Mouse (Mus musculus) MEL (cell line): ENCODE data around the gene Gne. TPM values are rescaled to one million over a fixed set of nuclear protein-coding genes. Genes with fewer than 3 reads are reported as not detected.

Experiments
- DNase-seq: peaks from one replicate; pipeline ENCODE4 v3.0.0; 2011; ENCODE audit warnings: low read depth, low spot score
- H3K27ac ChIP-seq: 2 replicates; pipeline ENCODE4 v1.5.1; 2012; ENCODE audit warnings: low read depth, mild to moderate bottlenecking, control low read depth, low read length, moderate library complexity; ENCODE audit not compliant: control insufficient read depth
- H3K27me3 ChIP-seq, 2 experiments: fragments of 150-350 bp in 1 of 2; sonication (generic) in 1 of 2; 2 replicates each; pipeline ENCODE4 v1.6.1; 2012; ENCODE audit warnings: low read length in 2 of 2, mild to moderate bottlenecking in 2 of 2, improper control_type of control experiment in 1 of 2, moderate library complexity in 1 of 2; ENCODE audit not compliant: insufficient read depth in 2 of 2, control insufficient read depth in 1 of 2
- H3K36me3 ChIP-seq, 2 experiments: 2 replicates each; pipeline ENCODE4 v1.6.1; 2012 to 2014; ENCODE audit warnings: low read length in 2 of 2, improper control_type of control experiment in 1 of 2, inconsistent platforms in 1 of 2, mild to moderate bottlenecking in 1 of 2; ENCODE audit not compliant: insufficient read depth in 2 of 2, control insufficient read depth in 1 of 2
- H3K4me1 ChIP-seq, 2 experiments: fragments of 150-350 bp in 1 of 2; sonication (generic) in 1 of 2; 2 replicates each; pipeline ENCODE4 v1.6.1; 2012; ENCODE audit warnings: low read length in 2 of 2, improper control_type of control experiment in 1 of 2, mild to moderate bottlenecking in 1 of 2; ENCODE audit not compliant: insufficient read depth in 2 of 2, control insufficient read depth in 1 of 2
- H3K4me3 ChIP-seq, 2 experiments: fragments of 150-350 bp in 1 of 2; sonication (generic) in 1 of 2; 2 replicates each; pipeline ENCODE4 v1.5.1; 2012; ENCODE audit warnings: low read depth in 2 of 2, low read length in 2 of 2, mild to moderate bottlenecking in 2 of 2, moderate library complexity in 2 of 2, control low read depth in 1 of 2, improper control_type of control experiment in 1 of 2; ENCODE audit not compliant: control insufficient read depth in 1 of 2, insufficient read depth in 1 of 2
- H3K79me2 ChIP-seq: 2 replicates; pipeline ENCODE4 v1.6.1; 2012; ENCODE audit warnings: mild to moderate bottlenecking, low read length, moderate library complexity; ENCODE audit not compliant: control insufficient read depth, poor library complexity, insufficient read depth
- H3K9ac ChIP-seq: 2 replicates; pipeline ENCODE4 v1.6.1; 2012; ENCODE audit warnings: low read depth, mild to moderate bottlenecking, control low read depth, low read length, moderate library complexity; ENCODE audit not compliant: control insufficient read depth, poor library complexity, severe bottlenecking
- H3K9me3 ChIP-seq: fragments of 150-350 bp; sonication (generic); replicated peaks from 2 replicates; pipeline ENCODE4 v1.6.1; 2012; ENCODE audit warnings: mild to moderate bottlenecking, low read length, improper control_type of control experiment, moderate library complexity; ENCODE audit not compliant: insufficient read depth
- CTCF ChIP-seq, 3 experiments: IDR thresholded peaks in 2 of 3; conservative IDR thresholded peaks in 1 of 3; 2 replicates each; pipeline ENCODE4 v1.5.1; 2011 to 2012; ENCODE audit warnings: low read length in 3 of 3, low read depth in 2 of 3, mild to moderate bottlenecking in 2 of 3, improper control_type of control experiment in 1 of 3, inconsistent platforms in 1 of 3, mixed read lengths in 1 of 3, moderate library complexity in 1 of 3; ENCODE audit not compliant: control insufficient read depth in 1 of 3, insufficient read depth in 1 of 3, poor library complexity in 1 of 3, severe bottlenecking in 1 of 3
- ELF1 ChIP-seq: IDR thresholded peaks from 2 replicates; pipeline ENCODE4 v1.6.1; 2014; ENCODE audit warnings: low read depth, mild to moderate bottlenecking, inconsistent platforms, low read length, improper control_type of control experiment, moderate library complexity
- EP300 ChIP-seq, 2 experiments: IDR thresholded peaks; 2 replicates each; pipeline ENCODE4 v1.6.1; 2011; ENCODE audit warnings: improper control_type of control experiment in 2 of 2, low read length in 2 of 2, low read depth in 1 of 2, mild to moderate bottlenecking in 1 of 2
- ETS1 ChIP-seq: IDR thresholded peaks from 2 replicates; pipeline ENCODE4 v1.6.1; 2012; ENCODE audit warnings: low read depth, mild to moderate bottlenecking, inconsistent platforms, low read length, improper control_type of control experiment, moderate library complexity
- GABPA ChIP-seq: IDR thresholded peaks from 2 replicates; pipeline ENCODE4 v1.6.1; 2012; ENCODE audit warnings: low read depth, mild to moderate bottlenecking, inconsistent platforms, low read length, improper control_type of control experiment, moderate library complexity
- GATA1 ChIP-seq: IDR thresholded peaks from 2 replicates; pipeline ENCODE4 v1.6.1; 2011; ENCODE audit warnings: low read depth, low read length, improper control_type of control experiment
- MEF2A ChIP-seq: IDR thresholded peaks from 2 replicates; pipeline ENCODE4 v1.6.1; 2014; ENCODE audit warnings: low read depth, mild to moderate bottlenecking, inconsistent platforms, low read length, improper control_type of control experiment; ENCODE audit not compliant: poor library complexity, insufficient replicate concordance, severe bottlenecking; ENCODE audit errors: extremely low read depth
- MXI1 ChIP-seq: IDR thresholded peaks from 2 replicates; pipeline ENCODE4 v1.6.1; 2011; ENCODE audit warnings: mild to moderate bottlenecking, low read depth, low read length, improper control_type of control experiment
- POLR2AphosphoS2 ChIP-seq: IDR thresholded peaks from 2 replicates; pipeline ENCODE4 v1.6.1; 2011; ENCODE audit warnings: low read length, improper control_type of control experiment
- POLR2AphosphoS5 ChIP-seq: IDR thresholded peaks from 2 replicates; pipeline ENCODE4 v1.6.1; 2012; ENCODE audit warnings: low read depth, borderline replicate concordance, mild to moderate bottlenecking, inconsistent platforms, low read length, moderate library complexity, mixed read lengths
- RCOR1 ChIP-seq: IDR thresholded peaks from 2 replicates; pipeline ENCODE4 v1.6.1; 2012; ENCODE audit warnings: low read depth, mild to moderate bottlenecking, inconsistent platforms, low read length, improper control_type of control experiment
- SIN3A ChIP-seq: IDR thresholded peaks from 2 replicates; pipeline ENCODE4 v1.6.1; 2012; ENCODE audit warnings: low read length, improper control_type of control experiment, inconsistent platforms
- SMC3 ChIP-seq: IDR thresholded peaks from 2 replicates; pipeline ENCODE4 v1.6.1; 2011; ENCODE audit warnings: low read depth, low read length, improper control_type of control experiment
- TAL1 ChIP-seq: IDR thresholded peaks from 2 replicates; pipeline ENCODE4 v1.6.1; 2012; ENCODE audit warnings: mild to moderate bottlenecking, inconsistent platforms, low read length, moderate library complexity, mixed read lengths
- TCF12 ChIP-seq: IDR thresholded peaks from 2 replicates; pipeline ENCODE4 v1.6.1; 2014; ENCODE audit warnings: low read depth, mild to moderate bottlenecking, inconsistent platforms, low read length, improper control_type of control experiment, moderate library complexity
- UBTF ChIP-seq: IDR thresholded peaks from 2 replicates; pipeline ENCODE4 v1.6.1; 2012; ENCODE audit warnings: low read depth, mild to moderate bottlenecking, inconsistent platforms, low read length, improper control_type of control experiment, moderate library complexity, borderline replicate concordance; ENCODE audit not compliant: insufficient read depth
- USF2 ChIP-seq, 2 experiments: IDR thresholded peaks; 2 replicates each; pipeline ENCODE4 v1.6.1; 2011 to 2012; ENCODE audit warnings: improper control_type of control experiment in 2 of 2, low read length in 2 of 2, borderline replicate concordance in 1 of 2, inconsistent platforms in 1 of 2, low read depth in 1 of 2, mild to moderate bottlenecking in 1 of 2; ENCODE audit not compliant: insufficient read depth in 1 of 2
- ZC3H11A ChIP-seq: IDR thresholded peaks from 2 replicates; pipeline ENCODE4 v1.6.1; 2012; ENCODE audit warnings: low read depth, mild to moderate bottlenecking, inconsistent platforms, low read length, improper control_type of control experiment
- ZNF384 ChIP-seq: IDR thresholded peaks from 2 replicates; pipeline ENCODE4 v1.6.1; 2012; ENCODE audit warnings: low read depth, mild to moderate bottlenecking, inconsistent platforms, low read length, improper control_type of control experiment
- polyA plus RNA-seq, 2 experiments: library from polyadenylated mRNA; stranded (reverse) in 1 of 2; unstranded in 1 of 2; fragments of >175 nt in 1 of 2; fragments of >200 nt in 1 of 2; gene quantifications; 2 replicates each; pipeline versions ENCODE4 v1.2.1 to v1.2.4; 2012; ENCODE audit warnings: low replicate concordance in 2 of 2, low read depth in 1 of 2; ENCODE audit not compliant: insufficient read length in 2 of 2, insufficient read depth in 1 of 2, missing spikeins in 1 of 2
- total RNA-seq: library from RNA; depleted of rRNA; stranded (reverse); fragments of 300-350 nt; gene quantifications from 2 replicates; pipeline ENCODE4 v1.2.3, GENCODE M21; 2012

Gene Gne
- total and polyA plus RNA-seq, 3 experiments, result 32.4 to 127 (median 53.0) TPM

DNA sequence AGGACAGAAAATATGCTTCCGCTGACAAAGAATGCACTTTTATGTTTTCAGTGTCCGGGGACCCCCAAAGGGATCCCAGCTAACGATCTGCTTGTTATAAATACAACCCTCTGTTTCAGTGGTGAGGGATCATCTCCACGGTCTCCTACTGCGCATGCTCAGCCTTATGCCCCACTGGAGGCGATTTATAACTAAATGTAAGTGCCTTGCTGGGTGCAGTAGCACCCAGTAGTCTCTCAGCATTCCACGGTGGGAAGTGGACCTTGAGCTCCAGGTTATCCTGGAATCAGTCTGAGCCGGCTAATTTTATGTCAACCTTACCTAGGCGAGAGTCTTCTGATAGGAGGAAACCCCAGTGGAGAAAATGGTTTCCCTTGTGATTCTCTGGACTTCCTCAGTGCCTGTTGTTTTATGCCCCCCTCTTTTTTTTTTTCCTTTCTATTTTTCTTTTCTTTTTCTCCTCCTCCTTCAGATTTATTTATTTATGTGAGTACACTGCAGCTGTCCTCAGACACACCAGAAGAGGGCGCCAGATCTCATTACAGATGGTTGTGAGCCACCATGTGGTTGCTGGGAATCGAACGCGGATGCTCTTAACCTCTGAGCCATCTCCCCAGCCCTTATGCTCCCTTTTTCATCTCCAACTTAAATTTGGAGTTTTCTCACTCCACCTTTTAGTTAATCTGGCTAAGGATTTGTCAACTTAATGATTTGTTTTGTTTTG, 787 bp upstream of the Gne start:
- H3K27me3 ChIP-seq, result peaks cover 3 to 14% of the 10 kb centered on the region in 2 experiments
- TF ChIP-seq GATA1, result no peak
- no peak for TF ChIP-seq SIN3A
- no peak for TF ChIP-seq RCOR1
- no peak for TF ChIP-seq ELF1
- no peak for TF ChIP-seq TCF12
- no peak for TF ChIP-seq TAL1
- no peak for TF ChIP-seq GABPA
- no peaks in the 10 kb centered on the region for H3K9me3 ChIP-seq
- no peaks in the 10 kb centered on the region for H3K4me1 ChIP-seq
- no peaks in the 10 kb centered on the region for H3K36me3 ChIP-seq
- no peak overlapping the region for H3K4me3 ChIP-seq
- H3K79me2 ChIP-seq, result no peaks in the 10 kb centered on the region
- no peak for DNase-seq
- no peak overlapping the region for H3K9ac ChIP-seq
- H3K27ac ChIP-seq, result no peak overlapping the region

DNA sequence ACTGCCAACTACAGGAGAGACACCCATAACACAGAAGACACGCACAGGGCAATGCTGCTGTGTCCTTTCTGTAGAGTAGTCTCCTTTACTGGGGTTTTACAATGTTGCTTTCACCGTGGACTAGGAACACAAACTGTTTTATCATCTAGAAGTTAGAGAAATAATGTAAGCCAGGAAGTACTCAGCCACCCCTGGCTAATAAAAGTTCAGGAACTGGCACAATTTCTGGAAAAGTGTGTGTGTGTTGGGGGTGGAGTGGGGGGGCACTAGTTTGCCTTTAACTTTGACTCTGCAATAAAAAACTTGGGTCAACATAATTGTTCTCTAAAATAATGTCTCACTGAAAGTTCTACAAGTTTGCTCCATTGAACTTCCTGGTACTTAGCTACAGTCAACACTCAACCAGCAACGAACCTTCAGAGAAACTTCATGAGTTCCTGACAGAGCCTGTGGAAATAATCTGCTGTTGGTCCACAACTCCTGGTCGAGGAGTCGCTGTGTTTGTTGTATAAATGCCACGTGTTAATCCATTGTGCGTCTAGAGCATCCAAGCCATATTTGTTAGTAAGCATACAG, 5.5 kb downstream of the Gne start:
- H3K79me2 ChIP-seq, result no peaks in the 10 kb centered on the region
- H3K36me3 ChIP-seq, result peaks cover 0 to 14% of the 10 kb centered on the region in 2 experiments; a peak in 2 of 4 replicates
- no peak overlapping the region for H3K9ac ChIP-seq
- no peak for DNase-seq
- H3K4me3 ChIP-seq, result no peak overlapping the region
- no peak for TF ChIP-seq SIN3A
- TF ChIP-seq MXI1, result no peak
- no peak for TF ChIP-seq POLR2AphosphoS2
- TF ChIP-seq TAL1, result no peak
- no peak for TF ChIP-seq EP300 (IDR thresholded peaks at IDR 0.05; ENCODE audit: low read depth in 1 of 2, low read length in 2 of 2)
- no peak for TF ChIP-seq USF2 (IDR thresholded peaks at IDR 0.05; ENCODE audit: borderline replicate concordance in 1 of 2, insufficient read depth in 1 of 2, low read depth in 1 of 2, low read length in 2 of 2)
- TF ChIP-seq POLR2AphosphoS5, result no peak
- no peak for TF ChIP-seq ZNF384
- TF ChIP-seq UBTF, result no peak
- no peak for TF ChIP-seq ELF1
- TF ChIP-seq CTCF (IDR thresholded peaks at IDR 0.05 in 2 of 3, conservative IDR thresholded peaks at IDR 0.05 in 1 of 3; ENCODE audit: control insufficient read depth in 1 of 3, insufficient read depth in 1 of 3, low read depth in 2 of 3, low read length in 3 of 3, poor library complexity in 1 of 3, severe bottlenecking in 1 of 3), result no peak
- TF ChIP-seq MEF2A, result no peak
- no peak for TF ChIP-seq ETS1
- no peak for TF ChIP-seq GABPA
- no peak for TF ChIP-seq ZC3H11A
- no peak for TF ChIP-seq SMC3
- peaks cover 8 to 12% of the 10 kb centered on the region in 2 experiments for H3K4me1 ChIP-seq
- H3K27me3 ChIP-seq, result peaks cover 1 to 2% of the 10 kb centered on the region in 2 experiments; a peak in 1 of 4 replicates
- no peak overlapping the region for H3K27ac ChIP-seq
- no peaks in the 10 kb centered on the region for H3K9me3 ChIP-seq
